Mouse (Mus musculus) embryonic fibroblast, embryonic 13.5 days (primary cell): ENCODE measurements around the gene Hlf. TPM values are rescaled to one million over a fixed set of nuclear protein-coding genes. Genes with fewer than 3 reads are reported as not detected.
A peak's percentile ranks its signal among the peaks of the same experiment; 100 is the strongest.

Experiments
- H3K27ac ChIP-seq: 2 replicates; pipeline ENCODE4 v1.5.1; 2012; ENCODE audit warnings: low read length, control low read depth, inconsistent platforms; ENCODE audit not compliant: insufficient read depth
- H3K4me1 ChIP-seq: 2 replicates; pipeline ENCODE4 v1.6.1; 2011; ENCODE audit warnings: low read length; ENCODE audit not compliant: control insufficient read depth, insufficient read depth
- H3K4me3 ChIP-seq: 2 replicates; pipeline ENCODE4 v1.5.1; 2011; ENCODE audit warnings: mild to moderate bottlenecking, control low read depth, low read length; ENCODE audit not compliant: insufficient read depth
- CTCF ChIP-seq: IDR thresholded peaks from 2 replicates; pipeline ENCODE4 v1.5.1; 2011; ENCODE audit warnings: mild to moderate bottlenecking, control low read depth, low read length, moderate library complexity, borderline replicate concordance; ENCODE audit not compliant: insufficient read depth
- POLR2A ChIP-seq: IDR thresholded peaks from 2 replicates; pipeline ENCODE4 v1.6.1; 2011; ENCODE audit warnings: low read depth, mild to moderate bottlenecking, control low read depth, low read length, moderate library complexity
- polyA plus RNA-seq: library from polyadenylated mRNA; stranded (reverse); fragments of >200 nt; gene quantifications from 2 replicates; pipeline ENCODE4 v1.2.4, GENCODE M21; 2011; ENCODE audit warnings: low read depth; ENCODE audit not compliant: missing spikeins, insufficient read length

The Hlf gene
- polyA plus RNA-seq, 1 experiment = 2.8 TPM

GRCm38 (mm10) chr11:90389902-90390816 lies 536 bp downstream of the Hlf start:
- H3K4me3 ChIP-seq = peak overlapping the region; percentile 37
- H3K4me1 ChIP-seq = no peaks in the 10 kb centered on the region
- no peak overlapping the region for H3K27ac ChIP-seq
- TF ChIP-seq POLR2A (no peak), CTCF (no peak)

GRCm38 (mm10) chr11:90389174-90389901 lies 1.4 kb downstream of the Hlf start:
- Histone ChIP-seq H3K27ac (no peak overlapping the region), H3K4me1 (no peaks in the 10 kb centered on the region), H3K4me3 (peak overlapping the region; percentile 37)
- TF ChIP-seq CTCF (no peak), POLR2A (no peak)

- Histone ChIP-seq H3K4me3 (no peak overlapping the region), H3K27ac (no peak overlapping the region), H3K4me1 (no peaks in the 10 kb centered on the region)
- TF ChIP-seq CTCF = no peak
- no peak for TF ChIP-seq POLR2A
Measured at GRCm38 (mm10) chr11:90387501-90388440, 2.9 kb downstream of the Hlf start.

- Histone ChIP-seq H3K27ac (no peak overlapping the region), H3K4me3 (no peak overlapping the region), H3K4me1 (no peaks in the 10 kb centered on the region)
- no peak for TF ChIP-seq CTCF
- TF ChIP-seq POLR2A = no peak
Measured at GRCm38 (mm10) chr11:90382005-90382611, 8.6 kb downstream of the Hlf start.

- Histone ChIP-seq H3K27ac (no peak overlapping the region), H3K4me3 (no peak overlapping the region), H3K4me1 (no peaks in the 10 kb centered on the region)
- TF ChIP-seq CTCF = no peak
Measured at GRCm38 (mm10) chr11:90381113-90381512, 9.6 kb downstream of the Hlf start.

- TF ChIP-seq POLR2A = no peak
- TF ChIP-seq CTCF = no peak
- H3K4me3 ChIP-seq = no peak overlapping the region
- H3K27ac ChIP-seq = no peak overlapping the region
Measured at GRCm38 (mm10) chr11:90380131-90380685, 10.5 kb downstream of the Hlf start.

GRCm38 (mm10) chr11:90378008-90378407 lies 12.7 kb downstream of the Hlf start:
- Histone ChIP-seq H3K4me3 (no peak overlapping the region), H3K27ac (no peak overlapping the region), H3K4me1 (no peaks in the 10 kb centered on the region)
- TF ChIP-seq CTCF = no peak
- TF ChIP-seq POLR2A = no peak

More at GRCm38 (mm10) chr11:90380131-90380685, 10.5 kb downstream of the Hlf start:
- H3K4me1 ChIP-seq = no peaks in the 10 kb centered on the region

GRCm38 (mm10) chr11:90376436-90376835 lies 14.3 kb downstream of the Hlf start:
- H3K27ac ChIP-seq = no peak overlapping the region
- H3K4me1 ChIP-seq = no peaks in the 10 kb centered on the region
- TF ChIP-seq POLR2A = no peak
- TF ChIP-seq CTCF = no peak
- no peak overlapping the region for H3K4me3 ChIP-seq

- TF ChIP-seq CTCF = no peak
- TF ChIP-seq POLR2A = no peak
- Histone ChIP-seq H3K4me1 (peaks cover 11% of the 10 kb centered on the region), H3K27ac (no peak overlapping the region), H3K4me3 (no peak overlapping the region)
Measured at GRCm38 (mm10) chr11:90371470-90372100, 19.1 kb downstream of the Hlf start.
